ENCODE assay signal across 20 mouse cellular contexts in genomic region chr19:42443266-42443665, GRCm38 (mm10). TPM values are rescaled to one million over a fixed set of nuclear protein-coding genes. Genes with fewer than 3 reads are reported as not detected.
DNase-seq lines count a peak whose midpoint lies in the region; ATAC-seq and TF ChIP-seq lines count a peak whose summit lies in the region.
"Had no signal": no experiment of that assay in that cellular context is flagged by ENCODE, and none has a peak within 500 bp of the region (broad histone marks: within the 10 kb centered on the region; RNA-seq: fewer than 3 reads in every experiment).

No protein-coding gene starts in this region.

- ATAC-seq in forebrain, postnatal 0 days = 0 out of 2 replicates have a peak, but pooled peaks have one; percentile 25
- no peak for ATAC-seq in forebrain, embryonic 12.5 days (ENCODE audit: low FRiP score)
- ATAC-seq: activated CD4-positive, CD25-positive, alpha-beta regulatory T cell, adult 4 months; hindbrain, embryonic 16.5 days; intestine, embryonic 15.5 days had no signal

- no peaks in the 10 kb centered on the region for H3K36me3 ChIP-seq in forebrain, postnatal 0 days (ENCODE audit: insufficient read depth)
- H3K36me3 ChIP-seq in forebrain, embryonic 12.5 days (replicated peaks) = no peaks in the 10 kb centered on the region
- H3K36me3 ChIP-seq: embryonic facial prominence, embryonic 10.5 days; embryonic facial prominence, embryonic 13.5 days; heart, embryonic 12.5 days; heart, embryonic 15.5 days; hindbrain, embryonic 10.5 days; hindbrain, embryonic 13.5 days; intestine, embryonic 15.5 days had no signal

- no peaks in the 10 kb centered on the region; the same call in 1 of the 2 replicates for H3K4me1 ChIP-seq in forebrain, postnatal 0 days (ENCODE audit: insufficient read depth)
- no peaks in the 10 kb centered on the region for H3K4me1 ChIP-seq in forebrain, embryonic 12.5 days
- H3K4me1 ChIP-seq: heart, embryonic 12.5 days; heart, embryonic 15.5 days; intestine, embryonic 15.5 days had no signal

- H3K9ac ChIP-seq in forebrain, postnatal 0 days = no peak overlapping the region
- H3K9ac ChIP-seq in forebrain, embryonic 12.5 days = no peak overlapping the region
- H3K9ac ChIP-seq: embryonic facial prominence, embryonic 13.5 days; heart, embryonic 12.5 days; heart, embryonic 15.5 days; hindbrain, embryonic 13.5 days; intestine, embryonic 15.5 days had no signal

- TF ChIP-seq CTCF in forebrain, postnatal 0 days (IDR thresholded peaks at IDR 0.05; ENCODE audit: low read depth) = no peak
- no peak for TF ChIP-seq CTCF in layer of hippocampus, adult 2 months (conservative IDR thresholded peaks at IDR 0.05)

- no peak overlapping the region for H3K4me2 ChIP-seq in forebrain, postnatal 0 days (ENCODE audit: low read depth)
- no peak overlapping the region for H3K4me2 ChIP-seq in forebrain, embryonic 12.5 days
- H3K4me2 ChIP-seq: embryonic facial prominence, embryonic 13.5 days; heart, embryonic 12.5 days; heart, embryonic 15.5 days; hindbrain, embryonic 13.5 days; intestine, embryonic 15.5 days had no signal

- no peaks in the 10 kb centered on the region for H3K27me3 ChIP-seq in forebrain, postnatal 0 days (ENCODE audit: insufficient read depth, low read length)
- no peaks in the 10 kb centered on the region for H3K27me3 ChIP-seq in forebrain, embryonic 12.5 days
- H3K27me3 ChIP-seq: hindbrain, embryonic 13.5 days; intestine, embryonic 15.5 days had no signal

- WGBS in forebrain, postnatal 0 days = 58% methylated on average over 4 of the region's 4 CpGs
- WGBS in forebrain, embryonic 12.5 days = 83% methylated on average over 4 of the region's 4 CpGs

- H3K4me3 ChIP-seq in forebrain, postnatal 0 days (ENCODE audit: low read depth, low read length) = no peak overlapping the region
- H3K4me3 ChIP-seq in forebrain, embryonic 12.5 days (replicated peaks) = no peak overlapping the region
- H3K4me3 ChIP-seq in layer of hippocampus, adult 2 months = no peak overlapping the region
- H3K4me3 ChIP-seq: embryonic facial prominence, embryonic 10.5 days; embryonic facial prominence, embryonic 13.5 days; erythroblast, embryonic 14.5 days; heart, embryonic 12.5 days; heart, embryonic 15.5 days; hindbrain, embryonic 10.5 days; hindbrain, embryonic 13.5 days; intestine, embryonic 15.5 days had no signal

- DNase-seq in forebrain, postnatal 0 days = peak; percentile 48
- DNase-seq in layer of hippocampus, adult 2 months (ENCODE audit: low spot score in 2 of 2) = peak; percentile 45 to 63
- DNase-seq in layer of hippocampus, postnatal 10 days (ENCODE audit: low spot score in 2 of 2) = no peak
- DNase-seq in A20 (ENCODE audit: low read depth, low spot score) = peak; percentile 67
- peak; percentile 44 for DNase-seq in brain, adult 2 months (ENCODE audit: low read depth, low spot score)
- no peak for DNase-seq in kidney, adult 8-10 months
- DNase-seq: gastrocnemius, postnatal 25 days had no signal

- H3K9me3 ChIP-seq in forebrain, postnatal 0 days (ENCODE audit: low read length) = no peaks in the 10 kb centered on the region
- no peaks in the 10 kb centered on the region for H3K9me3 ChIP-seq in forebrain, embryonic 12.5 days
- H3K9me3 ChIP-seq: embryonic facial prominence, embryonic 10.5 days; embryonic facial prominence, embryonic 13.5 days; heart, embryonic 12.5 days; heart, embryonic 15.5 days; hindbrain, embryonic 10.5 days; hindbrain, embryonic 13.5 days; intestine, embryonic 15.5 days had no signal

- H3K27ac ChIP-seq in forebrain, postnatal 0 days (ENCODE audit: low read depth, low read length) = no peak overlapping the region
- H3K27ac ChIP-seq in forebrain, embryonic 12.5 days = no peak overlapping the region
- H3K27ac ChIP-seq in layer of hippocampus, adult 2 months = peak overlapping the region; percentile 36; the same call in 1 of the 2 replicates
- H3K27ac ChIP-seq: embryonic facial prominence, embryonic 13.5 days; heart, embryonic 15.5 days; hindbrain, embryonic 10.5 days; hindbrain, embryonic 13.5 days; intestine, embryonic 15.5 days had no signal

RNA-seq across cellular contexts. Expression of gene Crtac1, which starts 11.7 kb away (rescaled TPM):
- 14.6 and 16.6 TPM in 2 replicates for total RNA-seq in forebrain, postnatal 0 days (2014; rRNA removed)
- 38.1 and 49.9 TPM in 2 replicates for polyA plus RNA-seq in forebrain, postnatal 0 days (2015; fragmentation: Nextera tagmentation; extraction: Ambion mirVana)
- 8.6 and 9.3 TPM in 2 replicates for polyA plus RNA-seq in forebrain, embryonic 12.5 days (2016; fragmentation: Nextera tagmentation; extraction: Ambion mirVana)
- total RNA-seq in layer of hippocampus, adult 2 months (2021) = 100 to 1,000 TPM in 1 of 2 experiments, 10 to 100 TPM in 1; 83.8 to 104 TPM
- total RNA-seq in layer of hippocampus, postnatal 10 days (2021) = 100 to 1,000 TPM in 1 of 2 experiments, 10 to 100 TPM in 1; 96.8 to 103 TPM
- total RNA-seq: heart, adult 18-20 months; heart, postnatal 36 days had no signal
- polyA plus RNA-seq: activated CD4-positive, CD25-positive, alpha-beta regulatory T cell, adult 4 months; erythroblast, embryonic 14.5 days had no signal

Comparison
In these comparisons a context has a peak if more than half of its experiments do, and no peak if none do; other contexts are left out.
1. DNase-seq: peak in forebrain, postnatal 0 days (single experiment), layer of hippocampus, adult 2 months (2 of 2), A20 (single experiment) and brain, adult 2 months (single experiment); none in layer of hippocampus, postnatal 10 days (0 of 2) and kidney, adult 8-10 months (0 of 2).